Mouse (Mus musculus): ENCODE data around the gene Otulin. TPM values are rescaled to one million over a fixed set of nuclear protein-coding genes. Genes with fewer than 3 reads are reported as not detected.

The Otulin gene
- total RNA-seq, 2 experiments from 2014 or later = 14.9 to 17.4 TPM

DNA sequence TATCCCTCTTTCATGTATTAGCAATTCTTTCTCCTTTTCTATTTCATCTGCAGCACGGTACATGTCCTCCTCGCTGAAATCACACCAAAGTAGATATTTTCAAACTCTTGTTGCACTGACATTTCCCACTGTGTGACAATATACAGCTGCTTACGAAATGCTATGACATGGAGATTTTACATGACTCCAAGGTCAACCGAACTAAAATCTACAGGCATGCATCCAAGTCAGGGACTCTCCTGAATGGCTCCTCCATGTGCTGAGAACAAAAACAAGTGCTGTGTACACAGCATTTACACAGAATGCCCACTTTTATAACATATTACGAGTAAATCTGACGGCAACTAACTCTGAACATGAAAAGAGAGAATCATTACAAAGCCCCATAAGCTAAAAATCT is 7.2 kb downstream of the Otulin start:
- intact Hi-C loops (cut with DNase I; ENCODE audit: low total_unique reads) = no loop called here
- no peak for DNase-seq

DNA sequence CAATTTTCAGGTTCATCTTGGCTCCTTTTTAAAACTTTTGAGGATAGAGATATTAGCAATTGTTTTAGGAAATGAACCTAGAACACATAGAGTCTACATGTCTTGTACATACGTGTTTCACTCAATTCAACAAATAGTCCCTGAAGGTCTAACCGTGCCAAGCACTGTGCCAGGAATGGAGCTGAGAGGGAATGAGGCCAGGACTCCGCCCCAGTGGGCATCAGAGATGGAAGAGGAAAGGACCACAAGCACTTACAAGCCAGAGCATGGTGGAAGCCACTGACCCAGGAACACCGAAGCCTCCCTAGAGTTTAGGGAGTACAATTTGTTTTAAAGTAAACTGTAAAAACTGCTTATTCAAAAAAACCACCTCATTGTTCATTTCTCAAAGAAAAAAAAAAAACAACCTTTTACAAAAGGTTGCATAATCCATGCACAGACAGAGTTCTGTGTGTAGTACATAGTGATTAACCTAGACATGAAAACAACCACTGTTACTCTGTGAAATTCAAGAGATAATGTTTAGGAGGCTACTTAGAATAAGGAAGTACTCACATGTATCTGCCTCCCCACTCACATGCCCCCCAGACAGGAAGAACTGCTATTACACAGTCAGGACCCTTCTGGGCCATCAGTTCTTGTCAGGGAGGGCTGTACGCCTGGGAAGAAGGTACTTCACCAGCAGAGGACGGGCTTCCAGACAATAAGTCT is 9.9 kb downstream of the Otulin start:
- DNase-seq = no peak
- intact Hi-C loops (cut with DNase I; ENCODE audit: low total_unique reads) = no loop called here

GRCm38 (mm10) chr15:27619683-27620082 is 10.8 kb downstream of the Otulin start:
- intact Hi-C loops (cut with DNase I; ENCODE audit: low total_unique reads) = loop anchor here (10.0 kb wide), 1 partner anchor 295 kb away; no protein-coding TSS in a partner anchor
- no peak for DNase-seq

DNA sequence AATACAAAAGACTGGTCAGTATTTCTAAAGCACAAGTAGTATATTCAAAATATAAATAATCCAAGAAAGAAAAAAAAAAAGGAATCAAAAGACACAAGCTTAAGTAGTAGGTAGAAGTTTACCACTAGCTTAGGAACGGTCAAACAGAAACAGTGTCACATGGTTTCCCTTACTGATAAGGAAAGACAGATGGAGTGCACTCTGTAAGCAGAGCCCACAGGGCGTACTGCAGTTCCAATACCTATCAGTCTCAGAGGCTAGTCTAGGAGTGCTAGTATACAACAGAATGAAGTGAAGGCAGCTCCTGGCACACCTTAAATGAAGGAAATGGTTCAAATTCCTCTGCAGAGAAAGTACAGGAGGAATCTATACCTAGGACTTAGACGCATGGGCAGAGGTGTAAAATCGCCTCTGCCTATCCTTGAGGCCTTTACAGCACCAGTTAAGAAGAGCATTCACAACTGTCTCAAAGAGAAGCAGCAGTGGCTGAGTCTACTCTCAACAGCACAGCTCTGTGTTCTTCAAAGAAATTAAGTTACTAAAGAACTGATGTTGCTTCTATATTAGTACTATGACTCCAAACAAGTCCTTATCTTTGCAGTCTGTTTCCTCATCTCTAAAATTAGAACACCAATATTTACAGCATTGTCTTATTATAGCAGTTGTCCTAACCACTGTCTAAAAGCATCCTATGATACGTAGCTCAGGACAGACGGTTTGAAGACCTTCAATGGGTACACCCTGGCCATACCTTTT is 11.5 kb downstream of the Otulin start:
- intact Hi-C loops (cut with DNase I; ENCODE audit: low total_unique reads) = loop anchor here (10.0 kb wide), 1 partner anchor 294 kb away; no protein-coding TSS in a partner anchor
- DNase-seq = no peak

DNA sequence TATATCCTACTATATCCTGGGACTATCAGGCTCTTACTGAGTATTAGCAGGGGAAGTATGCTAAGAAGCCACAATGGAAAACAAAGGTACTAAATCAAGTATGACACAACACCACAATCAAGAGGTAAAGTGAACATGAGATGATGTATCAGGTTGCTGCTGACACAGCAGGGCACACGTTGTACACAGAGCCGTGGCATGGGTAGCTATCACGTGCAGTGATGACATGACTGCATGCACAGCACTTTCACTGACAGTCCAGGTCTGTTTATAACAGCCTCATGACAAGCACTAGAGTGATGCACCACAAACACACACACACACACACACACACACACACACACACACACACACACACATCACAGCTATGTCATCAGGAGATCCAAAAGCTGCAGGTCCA is 13.3 kb downstream of the Otulin start:
- no peak for DNase-seq
- intact Hi-C loops (cut with DNase I; ENCODE audit: low total_unique reads) = loop anchor here (10.0 kb wide), 1 partner anchor 292 kb away; no protein-coding TSS in a partner anchor

DNA sequence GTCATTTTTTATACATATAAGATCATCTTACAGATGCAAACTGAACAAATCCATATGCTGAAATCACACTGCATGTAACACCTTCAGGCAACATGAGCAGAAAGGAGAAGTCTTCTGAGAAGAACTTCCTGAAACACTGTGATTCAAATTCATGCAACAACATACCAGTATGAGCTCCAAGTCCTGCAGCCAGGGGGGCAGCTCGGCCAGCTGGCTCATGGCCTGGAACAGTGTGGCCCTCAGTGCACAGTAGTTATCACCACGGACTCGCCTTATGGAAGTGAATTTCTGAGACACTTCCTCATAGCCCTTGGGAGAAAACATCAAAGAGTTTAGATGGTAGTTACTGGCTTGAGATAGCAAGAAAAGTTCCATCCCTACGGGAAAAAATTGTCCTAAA is 14.3 kb downstream of the Otulin start:
- DNase-seq = peak; percentile 74
- intact Hi-C loops (cut with DNase I; ENCODE audit: low total_unique reads) = loop anchor here (10.0 kb wide), 1 partner anchor 291 kb away; no protein-coding TSS in a partner anchor

- DNase-seq = no peak
- intact Hi-C loops (cut with DNase I; ENCODE audit: low total_unique reads) = loop anchor here (10.0 kb wide), 1 partner anchor 288 kb away; no protein-coding TSS in a partner anchor
Observed at GRCm38 (mm10) chr15:27613255-27613654, 17.2 kb downstream of the Otulin start.

DNA sequence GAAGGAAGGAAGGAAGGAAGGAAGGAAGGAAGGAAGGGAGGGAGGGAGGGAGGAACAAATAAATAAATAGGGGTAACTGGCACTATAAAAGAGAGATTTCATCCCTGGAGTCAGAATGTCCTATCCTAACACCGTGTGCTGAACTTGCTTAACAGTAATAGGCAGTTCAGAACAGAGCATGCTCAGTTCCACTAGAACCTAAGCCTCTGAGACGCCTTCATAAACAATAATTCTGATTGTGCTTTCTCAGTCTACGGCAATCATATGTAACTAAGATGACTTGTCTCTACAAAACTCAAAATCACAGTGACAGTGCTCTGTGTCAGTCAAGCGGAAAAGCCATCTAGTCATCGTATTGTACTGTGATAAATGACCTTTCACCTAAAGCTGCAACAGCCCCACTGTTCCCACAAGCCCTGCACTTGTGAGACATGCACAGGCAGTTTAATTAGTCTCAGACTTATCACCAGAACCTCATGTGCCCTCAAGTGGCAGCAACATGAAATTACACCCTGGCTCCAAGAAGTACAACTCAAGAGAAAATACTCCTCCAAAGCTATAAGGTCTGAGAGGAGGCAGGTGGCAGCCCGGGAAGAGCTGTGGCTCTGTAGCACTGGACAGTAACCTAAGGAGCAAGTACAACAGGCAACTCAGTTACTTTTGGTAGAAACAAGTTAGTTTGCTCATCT is 17.8 kb downstream of the Otulin start:
- DNase-seq = peak; percentile 46
- intact Hi-C loops (cut with DNase I; ENCODE audit: low total_unique reads) = loop anchor here (10.0 kb wide), 1 partner anchor 288 kb away; no protein-coding TSS in a partner anchor

- no peak for DNase-seq
Observed at GRCm38 (mm10) chr15:27609554-27609953, 20.9 kb downstream of the Otulin start.

DNA sequence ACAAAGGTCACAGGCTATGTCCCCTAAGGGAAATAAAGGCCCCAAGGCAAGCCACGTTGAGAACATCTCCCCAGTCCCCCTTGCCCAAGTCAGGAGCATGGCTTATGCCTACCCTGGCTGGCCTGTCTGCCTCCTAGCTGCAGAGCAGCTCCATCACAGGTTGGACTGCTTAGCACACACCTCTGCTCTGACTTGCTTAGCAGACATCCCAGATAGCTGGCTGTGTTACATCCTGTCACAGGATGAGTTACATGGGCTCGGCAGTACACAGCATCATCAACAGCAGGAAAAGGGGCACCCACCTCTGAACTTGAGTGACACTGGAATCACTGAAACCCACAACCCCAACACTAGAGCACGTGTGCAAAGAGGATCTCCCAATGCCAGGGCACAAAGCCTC is 25.2 kb downstream of the Otulin start:
- no peak for DNase-seq
- intact Hi-C loops (cut with DNase I; ENCODE audit: low total_unique reads) = no loop called here

More at GRCm38 (mm10) chr15:27609554-27609953, 20.9 kb downstream of the Otulin start:
- intact Hi-C loops (cut with DNase I; ENCODE audit: low total_unique reads) = no loop called here

- intact Hi-C loops (cut with DNase I; ENCODE audit: low total_unique reads) = no loop called here
Observed at GRCm38 (mm10) chr15:27604558-27604957, 25.9 kb downstream of the Otulin start.

GRCm38 (mm10) chr15:27600524-27600923 is 30.0 kb downstream of the Otulin start:
- DNase-seq = no peak
- intact Hi-C loops (cut with DNase I; ENCODE audit: low total_unique reads) = no loop called here

More at GRCm38 (mm10) chr15:27604558-27604957, 25.9 kb downstream of the Otulin start:
- DNase-seq = no peak

DNA sequence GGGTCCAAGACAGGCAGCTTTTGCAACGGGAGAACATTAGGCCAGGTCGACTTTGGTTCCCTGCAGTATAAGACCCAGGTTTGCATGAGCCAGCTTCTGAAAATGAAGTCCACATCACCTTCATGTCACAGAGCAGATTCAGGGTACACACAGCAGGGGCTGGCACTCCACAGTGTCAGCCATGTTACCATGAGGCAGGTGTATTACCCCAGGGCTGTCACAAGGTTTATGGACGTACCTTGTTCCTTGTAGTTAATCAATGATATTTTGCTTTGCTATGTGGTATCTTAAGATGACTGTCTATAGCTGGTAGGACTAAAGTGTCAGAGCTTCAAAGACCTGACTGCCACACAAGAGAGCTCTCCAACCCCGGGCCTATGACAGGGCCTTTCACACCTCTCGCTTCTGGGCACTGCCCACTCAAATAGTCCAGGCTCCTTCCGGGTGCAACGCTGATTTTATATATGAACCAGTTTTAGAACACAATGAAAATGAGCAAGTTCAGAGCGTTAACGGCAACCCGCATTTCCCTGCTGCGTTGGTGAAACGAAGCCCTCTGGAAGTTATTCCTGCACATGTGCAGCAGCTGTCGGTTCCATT is 31.6 kb downstream of the Otulin start:
- DNase-seq = no peak
- intact Hi-C loops (cut with DNase I; ENCODE audit: low total_unique reads) = no loop called here

- DNase-seq = no peak
- intact Hi-C loops (cut with DNase I; ENCODE audit: low total_unique reads) = no loop called here
Observed at GRCm38 (mm10) chr15:27597516-27597915, 33.0 kb downstream of the Otulin start.

DNA sequence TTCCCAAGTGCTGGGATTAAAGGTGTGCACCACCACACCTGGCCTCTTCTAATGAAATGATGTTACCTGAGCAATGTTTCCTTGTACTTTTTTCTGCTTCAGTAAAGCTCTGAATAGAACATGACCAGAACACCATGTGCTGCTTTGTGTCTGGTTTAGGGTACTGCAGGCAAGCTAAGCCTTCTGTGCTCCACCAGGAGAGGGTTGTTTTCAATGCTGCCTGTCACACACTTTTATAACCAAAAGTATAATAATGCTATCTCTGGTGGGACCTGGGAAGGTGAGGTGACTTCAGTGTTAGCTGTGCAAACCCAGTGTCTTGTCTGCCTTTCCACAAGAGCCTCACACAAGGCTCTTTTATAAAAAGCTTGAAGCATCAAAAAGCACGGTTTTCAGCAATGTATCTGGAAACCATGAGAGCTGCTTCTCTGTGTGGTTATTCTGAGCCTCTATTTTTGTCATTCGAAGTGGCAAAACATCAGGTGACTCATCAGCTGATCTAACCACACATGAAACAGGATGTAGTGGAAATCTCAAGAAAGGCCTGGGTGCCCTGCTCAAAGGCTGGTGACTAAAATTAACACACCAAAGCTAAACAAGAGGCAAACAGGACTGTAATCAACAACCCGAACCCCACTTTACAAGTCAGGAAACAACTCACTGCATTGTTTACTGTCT is 33.9 kb downstream of the Otulin start:
- no peak for DNase-seq
- intact Hi-C loops (cut with DNase I; ENCODE audit: low total_unique reads) = no loop called here

GRCm38 (mm10) chr15:27595560-27595959 is 34.9 kb downstream of the Otulin start:
- intact Hi-C loops (cut with DNase I; ENCODE audit: low total_unique reads) = no loop called here

DNA sequence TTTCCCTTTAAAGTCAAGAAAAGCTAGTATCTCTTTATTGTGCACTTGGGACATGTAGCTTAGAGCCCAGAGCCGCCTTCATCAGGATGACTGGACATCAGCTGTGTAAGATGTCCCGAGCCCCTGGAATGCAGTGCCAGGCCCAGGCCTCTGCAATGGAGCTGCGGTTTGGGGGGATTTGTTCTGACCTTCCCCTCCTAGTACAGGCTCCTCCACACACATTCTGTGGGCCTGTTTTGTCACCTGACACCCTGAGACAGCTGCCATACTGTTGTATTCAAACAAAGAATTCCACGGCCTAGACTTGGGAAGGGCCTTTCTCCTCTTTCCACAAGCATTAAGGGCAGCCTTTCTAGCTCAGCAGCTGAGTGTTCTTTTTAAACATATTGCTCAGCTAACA is 35.5 kb downstream of the Otulin start:
- intact Hi-C loops (cut with DNase I; ENCODE audit: low total_unique reads) = no loop called here
- DNase-seq = no peak

More at GRCm38 (mm10) chr15:27595560-27595959, 34.9 kb downstream of the Otulin start:
- DNase-seq = no peak

DNA sequence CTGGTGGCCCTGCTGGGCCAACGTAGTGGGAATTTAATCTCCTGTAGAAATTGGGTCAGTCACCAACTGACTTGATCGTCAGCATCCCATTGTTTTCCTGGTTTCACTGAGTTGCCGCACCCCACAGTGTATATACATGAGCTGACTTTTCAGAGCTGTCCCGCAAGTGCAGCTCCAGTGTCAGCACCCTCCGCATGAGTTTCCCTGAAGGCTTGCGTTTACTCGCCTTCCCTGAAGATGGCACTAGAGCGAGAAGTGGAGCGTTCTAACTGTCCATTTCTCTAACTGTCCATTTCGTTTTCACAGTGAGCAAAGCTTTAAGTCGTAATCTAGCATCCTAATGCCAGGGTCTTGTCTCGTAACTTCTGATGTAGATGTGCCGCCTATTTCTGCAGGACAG is 36.8 kb downstream of the Otulin start:
- no peak for DNase-seq
- intact Hi-C loops (cut with DNase I; ENCODE audit: low total_unique reads) = no loop called here

Data from gastrocnemius, postnatal 14 days (tissue).